Mouse (Mus musculus): ENCODE data around the gene Lman2l. TPM values are rescaled to one million over a fixed set of nuclear protein-coding genes. Genes with fewer than 3 reads are reported as not detected.

Lman2l gene
- polyA plus RNA-seq, 1 experiment from 2014 or later: 13.2 TPM

GRCm38 (mm10) chr1:36457388-36458014 lies 12.4 kb upstream of the Lman2l start:
- H3K27ac ChIP-seq: no peak overlapping the region
- no peak for DNase-seq
- H3K9ac ChIP-seq: no peak overlapping the region
- no peaks in the 10 kb centered on the region for H3K9me3 ChIP-seq (replicated peaks)
- WGBS (ENCODE audit: insufficient replicate concordance): 9% methylated on average over 7 of the region's 7 CpGs
- no peak for ATAC-seq (ENCODE audit: low read depth)
- peaks cover 6% of the 10 kb centered on the region for H3K4me1 ChIP-seq (replicated peaks)
- H3K36me3 ChIP-seq: no peaks in the 10 kb centered on the region
- no peaks in the 10 kb centered on the region for H3K27me3 ChIP-seq
- no peak overlapping the region for H3K4me3 ChIP-seq (replicated peaks)
- no peak overlapping the region for H3K4me2 ChIP-seq

GRCm38 (mm10) chr1:36454055-36454815 lies 9.2 kb upstream of the Lman2l start:
- Histone ChIP-seq H3K27me3 (no peaks in the 10 kb centered on the region), H3K36me3 (no peaks in the 10 kb centered on the region), H3K4me3 (replicated peaks) (no peak overlapping the region), H3K4me1 (replicated peaks) (peaks cover 6% of the 10 kb centered on the region), H3K9ac (no peak overlapping the region), H3K4me2 (no peak overlapping the region), H3K9me3 (replicated peaks) (no peaks in the 10 kb centered on the region), H3K27ac (no peak overlapping the region)
- 66% methylated on average over 6 of the region's 6 CpGs for WGBS (ENCODE audit: insufficient replicate concordance)
- DNase-seq: no peak
- no peak for ATAC-seq (ENCODE audit: low read depth)

GRCm38 (mm10) chr1:36446841-36447240 lies 1.8 kb upstream of the Lman2l start:
- DNase-seq (no peak), ATAC-seq (ENCODE audit: low read depth) (no peak)
- Histone ChIP-seq H3K9ac (no peak overlapping the region), H3K9me3 (replicated peaks) (no peaks in the 10 kb centered on the region), H3K27me3 (no peaks in the 10 kb centered on the region), H3K4me3 (replicated peaks) (no peak overlapping the region), H3K36me3 (0 out of 2 replicates have a peak, but pooled peaks cover 8% of the 10 kb centered on the region), H3K4me2 (no peak overlapping the region), H3K27ac (0 out of 2 replicates have a peak overlapping the region, but pooled peaks have one; percentile 54), H3K4me1 (replicated peaks) (peaks cover 17% of the 10 kb centered on the region)
- WGBS (ENCODE audit: insufficient replicate concordance): 51% methylated on average over 5 of the region's 5 CpGs

GRCm38 (mm10) chr1:36446106-36446824 lies 1.2 kb upstream of the Lman2l start:
- ATAC-seq (ENCODE audit: low read depth) (no peak), DNase-seq (no peak)
- H3K36me3 ChIP-seq: 0 out of 2 replicates have a peak, but pooled peaks cover 12% of the 10 kb centered on the region
- H3K4me2 ChIP-seq: no peak overlapping the region
- no peak overlapping the region for H3K4me3 ChIP-seq (replicated peaks)
- WGBS (ENCODE audit: insufficient replicate concordance): 22% methylated on average over 5 of the region's 5 CpGs
- peaks cover 17% of the 10 kb centered on the region for H3K4me1 ChIP-seq (replicated peaks)
- H3K9ac ChIP-seq: no peak overlapping the region
- no peaks in the 10 kb centered on the region for H3K9me3 ChIP-seq (replicated peaks)
- no peaks in the 10 kb centered on the region for H3K27me3 ChIP-seq
- H3K27ac ChIP-seq: peak overlapping the region; percentile 54; the same call in 1 of the 2 replicates

GRCm38 (mm10) chr1:36445508-36445907 lies 437 bp upstream of the Lman2l start:
- Histone ChIP-seq H3K36me3 (peaks cover 17% of the 10 kb centered on the region; the same call in 1 of the 2 replicates), H3K27ac (peak overlapping the region; percentile 30; the same call in 1 of the 2 replicates), H3K4me2 (peak overlapping the region; percentile 26), H3K27me3 (no peaks in the 10 kb centered on the region), H3K4me3 (replicated peaks) (peak overlapping the region; percentile 14; the same call in 1 of the 2 replicates), H3K9me3 (replicated peaks) (no peaks in the 10 kb centered on the region), H3K9ac (no peak overlapping the region), H3K4me1 (replicated peaks) (peaks cover 17% of the 10 kb centered on the region)
- ATAC-seq (ENCODE audit: low read depth) (no peak), DNase-seq (no peak)
- WGBS (ENCODE audit: insufficient replicate concordance): 44% methylated on average over 8 of the region's 8 CpGs

- Histone ChIP-seq H3K4me2 (no peak overlapping the region), H3K4me1 (replicated peaks) (peaks cover 17% of the 10 kb centered on the region), H3K27ac (no peak overlapping the region), H3K36me3 (peaks cover 51% of the 10 kb centered on the region), H3K9me3 (replicated peaks) (no peaks in the 10 kb centered on the region), H3K9ac (no peak overlapping the region), H3K4me3 (replicated peaks) (no peak overlapping the region), H3K27me3 (no peaks in the 10 kb centered on the region)
- DNase-seq (no peak), ATAC-seq (ENCODE audit: low read depth) (no peak)
- WGBS (ENCODE audit: insufficient replicate concordance): 91% methylated on average over 4 of the region's 4 CpGs
These were observed 4.0 kb downstream of the Lman2l start for GRCm38 (mm10) chr1:36441101-36441500.

- no peaks in the 10 kb centered on the region for H3K4me1 ChIP-seq (replicated peaks)
These were observed 7.8 kb downstream of the Lman2l start for GRCm38 (mm10) chr1:36437223-36437622.

GRCm38 (mm10) chr1:36436515-36436914 lies 8.6 kb downstream of the Lman2l start:
- H3K9ac ChIP-seq: no peak overlapping the region
- no peaks in the 10 kb centered on the region for H3K4me1 ChIP-seq (replicated peaks)
- no peak overlapping the region for H3K4me2 ChIP-seq
- H3K36me3 ChIP-seq: peaks cover 70% of the 10 kb centered on the region
- DNase-seq: no peak
- whole genome bisulfite sequencing (ENCODE audit: insufficient replicate concordance): 79% methylated on average over 6 of the region's 6 CpGs
- no peak for ATAC-seq (ENCODE audit: low read depth)
- no peak overlapping the region for H3K4me3 ChIP-seq (replicated peaks)
- H3K27ac ChIP-seq: no peak overlapping the region
- H3K27me3 ChIP-seq: no peaks in the 10 kb centered on the region
- H3K9me3 ChIP-seq (replicated peaks): no peaks in the 10 kb centered on the region

More at GRCm38 (mm10) chr1:36437223-36437622, 7.8 kb downstream of the Lman2l start:
- Histone ChIP-seq H3K9me3 (replicated peaks) (no peaks in the 10 kb centered on the region), H3K4me2 (no peak overlapping the region), H3K27ac (no peak overlapping the region), H3K9ac (no peak overlapping the region), H3K4me3 (replicated peaks) (no peak overlapping the region), H3K27me3 (no peaks in the 10 kb centered on the region), H3K36me3 (peaks cover 68% of the 10 kb centered on the region)
- WGBS (ENCODE audit: insufficient replicate concordance): 64% methylated on average over 3 of the region's 3 CpGs
- DNase-seq: no peak
- ATAC-seq (ENCODE audit: low read depth): no peak

- ATAC-seq (ENCODE audit: low read depth): no peak
- peaks cover 69% of the 10 kb centered on the region for H3K36me3 ChIP-seq
- WGBS (ENCODE audit: insufficient replicate concordance): 71% methylated on average over 4 of the region's 4 CpGs
- no peaks in the 10 kb centered on the region for H3K27me3 ChIP-seq
- no peak overlapping the region for H3K4me2 ChIP-seq
- H3K4me1 ChIP-seq (replicated peaks): no peaks in the 10 kb centered on the region
- no peak overlapping the region for H3K27ac ChIP-seq
- H3K9ac ChIP-seq: no peak overlapping the region
- no peaks in the 10 kb centered on the region for H3K9me3 ChIP-seq (replicated peaks)
- H3K4me3 ChIP-seq (replicated peaks): no peak overlapping the region
- no peak for DNase-seq
These were observed 10.0 kb downstream of the Lman2l start for GRCm38 (mm10) chr1:36435071-36435470.

GRCm38 (mm10) chr1:36433616-36434015 lies 11.5 kb downstream of the Lman2l start:
- no peaks in the 10 kb centered on the region for H3K27me3 ChIP-seq
- ATAC-seq (ENCODE audit: low read depth) (no peak), DNase-seq (no peak)
- no peak overlapping the region for H3K4me3 ChIP-seq (replicated peaks)
- H3K4me2 ChIP-seq: no peak overlapping the region
- no peak overlapping the region for H3K9ac ChIP-seq
- no peaks in the 10 kb centered on the region for H3K9me3 ChIP-seq (replicated peaks)
- 75% methylated on average over 3 of the region's 3 CpGs for WGBS (ENCODE audit: insufficient replicate concordance)
- peaks cover 67% of the 10 kb centered on the region for H3K36me3 ChIP-seq
- no peak overlapping the region for H3K27ac ChIP-seq
- no peaks in the 10 kb centered on the region for H3K4me1 ChIP-seq (replicated peaks)

- H3K9me3 ChIP-seq (replicated peaks): no peaks in the 10 kb centered on the region
- no peak overlapping the region for H3K4me3 ChIP-seq (replicated peaks)
- H3K4me2 ChIP-seq: no peak overlapping the region
- 78% methylated on average over 4 of the region's 4 CpGs for WGBS (ENCODE audit: insufficient replicate concordance)
- ATAC-seq (ENCODE audit: low read depth) (no peak), DNase-seq (no peak)
- no peaks in the 10 kb centered on the region for H3K4me1 ChIP-seq (replicated peaks)
- no peak overlapping the region for H3K9ac ChIP-seq
- H3K27me3 ChIP-seq: no peaks in the 10 kb centered on the region
- no peak overlapping the region for H3K27ac ChIP-seq
- peaks cover 67% of the 10 kb centered on the region for H3K36me3 ChIP-seq
These were observed 12.1 kb downstream of the Lman2l start for GRCm38 (mm10) chr1:36432999-36433398.

All from liver, embryonic 13.5 days (tissue).